Mouse (Mus musculus): ENCODE results near the gene Olr1. TPM values are rescaled to one million over a fixed set of nuclear protein-coding genes. Genes with fewer than 3 reads are reported as not detected.

The Olr1 gene
- total RNA-seq, 1 experiment, result 0.45 TPM

DNA sequence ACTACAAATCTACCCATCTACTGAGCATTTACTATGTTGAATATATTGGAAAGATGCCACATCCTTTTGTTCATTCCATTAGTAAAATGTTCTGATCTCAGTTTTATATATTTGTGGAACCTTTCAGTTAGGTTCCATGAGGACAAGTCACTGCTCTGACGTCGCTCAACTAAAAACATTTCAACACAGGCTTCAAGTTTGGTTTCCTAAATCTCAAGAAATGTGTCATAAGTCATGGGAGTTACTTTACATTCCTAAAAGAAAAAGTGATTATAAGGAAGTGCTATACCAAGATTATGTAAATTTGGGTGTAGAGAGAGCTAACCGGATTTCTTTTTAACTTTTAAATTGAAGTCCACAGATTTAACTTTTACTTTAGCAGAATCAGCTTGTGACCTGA lies 70.9 kb downstream of the Olr1 start:
- Histone ChIP-seq H3K9me3 (ENCODE audit: control insufficient read depth, insufficient read depth, low read depth, low read length) (no peaks in the 10 kb centered on the region), H3K9ac (ENCODE audit: insufficient read depth, low read depth, low read length, poor library complexity, severe bottlenecking) (no peak overlapping the region), H3K27ac (ENCODE audit: insufficient read depth, low read depth, low read length, poor library complexity, severe bottlenecking) (no peak overlapping the region), H3K4me3 (ENCODE audit: insufficient read depth in 1 of 2, low read depth in 1 of 2, low read length in 2 of 2, poor library complexity in 1 of 2, severe bottlenecking in 1 of 2) (no peak overlapping the region), H3K36me3 (ENCODE audit: control insufficient read depth, insufficient read depth, low read length, poor library complexity, severe bottlenecking) (no peaks in the 10 kb centered on the region), H3K4me1 (ENCODE audit: control insufficient read depth in 2 of 2, insufficient read depth in 2 of 2, low read length in 2 of 2, poor library complexity in 1 of 2) (no peaks in the 10 kb centered on the region)
- TF ChIP-seq CHD2 (IDR thresholded peaks at IDR 0.05; ENCODE audit: low read depth, low read length) (no peak), MAFK (IDR thresholded peaks at IDR 0.05; ENCODE audit: insufficient read depth, low read depth, low read length) (no peak), ZC3H11A (IDR thresholded peaks at IDR 0.05; ENCODE audit: borderline replicate concordance, low read depth, low read length) (no peak), ZNF384 (IDR thresholded peaks at IDR 0.05; ENCODE audit: low read depth, low read length) (no peak)
- in situ Hi-C loops (cut with MboI; ENCODE audit: low sequenced_read_pairs in 2 of 2, unreplicated experiment in 2 of 2), result no loop called here
- DNase-seq (ENCODE audit: low read depth, low spot score), result no peak

Other genes with a start within 250 kb of the Olr1 start
- 0.49 TPM in 1 of 2 replicates, not detected in the other for gene Cd69, start 231.7 kb downstream of the Olr1 start, total RNA-seq (2012; rRNA removed)
- gene 4922502D21Rik, start 175.4 kb downstream of the Olr1 start, total RNA-seq (2012; rRNA removed), result not detected in 2 replicates
- not detected in 2 replicates for gene Clec12a, start 164.5 kb downstream of the Olr1 start, total RNA-seq (2012; rRNA removed)
- not detected in 2 replicates for gene Clec12b, start 121.3 kb downstream of the Olr1 start, total RNA-seq (2012; rRNA removed)
- gene Clec1b, start 109.9 kb downstream of the Olr1 start, total RNA-seq (2012; rRNA removed), result not detected in 2 replicates
- not detected in 2 replicates for gene Clec9a, start 98.3 kb downstream of the Olr1 start, total RNA-seq (2012; rRNA removed)
- not detected in 2 replicates for gene Clec1a, start 55.2 kb downstream of the Olr1 start, total RNA-seq (2012; rRNA removed)
- gene Tmem52b, start 5.4 kb upstream of the Olr1 start, total RNA-seq (2012; rRNA removed), result not detected in 2 replicates
- 14.7 and 25.6 TPM in 2 replicates for gene Gabarapl1, start 26.0 kb upstream of the Olr1 start, total RNA-seq (2012; rRNA removed)
- gene Klre1, start 70.7 kb upstream of the Olr1 start, total RNA-seq (2012; rRNA removed), result not detected in 2 replicates
- not detected in 2 replicates for gene Klrd1, start 84.6 kb upstream of the Olr1 start, total RNA-seq (2012; rRNA removed)
- gene Klrk1, start 116.7 kb upstream of the Olr1 start, total RNA-seq (2012; rRNA removed), result not detected in 2 replicates
- gene Klrc3, start 136.2 kb upstream of the Olr1 start, total RNA-seq (2012; rRNA removed), result not detected in 2 replicates
- gene Klrc2, start 153.5 kb upstream of the Olr1 start, total RNA-seq (2012; rRNA removed), result not detected in 2 replicates
- not detected in 2 replicates for gene Klrc1, start 171.8 kb upstream of the Olr1 start, total RNA-seq (2012; rRNA removed)
- gene Klri1, start 210.0 kb upstream of the Olr1 start, total RNA-seq (2012; rRNA removed), result not detected in 2 replicates
- not detected in 2 replicates for gene Klri2, start 233.3 kb upstream of the Olr1 start, total RNA-seq (2012; rRNA removed)

All from ES-E14 (cell line).